Mouse (Mus musculus) spleen, adult 2 months (tissue): ENCODE measurements around the gene Znhit6.

Experiments
- CTCF ChIP-seq: fragments of 200-500 bp; IDR thresholded peaks from 2 replicates; pipeline ENCODE4 v1.5.1; 2011; ENCODE audit warnings: mild to moderate bottlenecking, inconsistent platforms; ENCODE audit not compliant: insufficient read depth, insufficient read length, insufficient replicate concordance; ENCODE audit errors: extremely low read depth
- POLR2A ChIP-seq: fragments of 200-500 bp; IDR thresholded peaks from 2 replicates; pipeline ENCODE4 v1.6.1; 2011; ENCODE audit warnings: low read depth, low read length, inconsistent platforms

- TF ChIP-seq POLR2A (no peak), CTCF (no peak)
Observed at GRCm38 (mm10) chr3:145618299-145618698, 42.3 kb downstream of the Znhit6 start.
